Mouse (Mus musculus): Measurements from ENCODE around the gene Cntn5.

DNA sequence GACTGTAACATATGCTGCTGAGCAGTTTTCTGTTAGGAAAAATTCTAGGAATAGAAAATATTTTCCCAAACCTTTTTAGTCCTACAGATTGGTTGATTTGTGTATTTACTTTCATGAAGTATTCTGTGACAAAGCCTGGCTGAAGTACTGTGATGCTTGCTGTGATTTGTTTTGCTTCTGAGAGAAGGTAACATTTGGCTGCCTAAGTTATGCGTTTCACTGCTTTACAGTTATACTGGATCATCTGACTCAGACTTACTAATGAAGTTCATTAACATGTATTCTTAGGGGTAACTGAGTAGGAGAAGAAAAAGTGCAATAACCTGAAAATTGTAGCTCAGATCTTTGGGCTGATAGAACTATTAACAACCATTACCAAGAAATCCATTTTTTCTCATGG lies 245.1 kb downstream of the Cntn5 start:
- TF ChIP-seq CTCF (IDR thresholded peaks at IDR 0.05; ENCODE audit: low read depth, low read length) (no peak), POLR2A (IDR thresholded peaks at IDR 0.05; ENCODE audit: borderline replicate concordance, low read depth, low read length) (no peak)

All from bone marrow macrophage, adult 2 months (primary cell).